Comparison of ENCODE assay signal across 10 mouse cellular contexts in the genomic region with DNA sequence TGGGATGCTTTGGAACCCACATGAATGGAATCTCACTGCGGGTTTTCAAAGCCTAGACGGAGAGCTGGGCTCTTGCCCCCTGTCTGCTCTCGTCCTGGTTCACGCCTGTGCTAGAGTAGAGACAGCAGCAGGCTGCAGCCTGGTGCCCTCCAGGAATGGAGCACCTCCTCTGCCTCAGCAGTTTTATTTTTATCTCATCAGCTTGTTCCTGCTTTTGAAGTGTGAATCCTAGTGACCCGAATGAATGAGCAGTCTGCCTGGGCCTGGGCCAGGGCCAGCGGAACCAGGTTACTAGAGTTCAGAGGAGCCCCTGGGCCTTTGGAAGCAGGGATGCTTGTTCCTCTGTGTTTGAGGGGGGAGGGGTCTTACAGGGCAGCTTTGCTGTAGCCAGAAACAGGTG. TPM values are rescaled to one million over a fixed set of nuclear protein-coding genes. Genes with fewer than 3 reads are reported as not detected.
A peak's percentile ranks its signal among the peaks of the same experiment; 100 is the strongest.
DNase-seq lines count a peak whose midpoint lies in the region; ATAC-seq and TF ChIP-seq lines count a peak whose summit lies in the region.
"Had no signal": no experiment of that assay in that cellular context is flagged by ENCODE, and none has a peak within 500 bp of the region (broad histone marks: within the 10 kb centered on the region; RNA-seq: fewer than 3 reads in every experiment).

No protein-coding gene starts in this region.

- no peak overlapping the region for H3K4me3 ChIP-seq in forebrain, postnatal 0 days (ENCODE audit: low read depth, low read length)
- no peak overlapping the region for H3K4me3 ChIP-seq in forebrain, embryonic 11.5 days (ENCODE audit: low read depth, low read length)
- H3K4me3 ChIP-seq in lung, postnatal 0 days (ENCODE audit: low read depth, low read length) = no peak overlapping the region
- no peak overlapping the region for H3K4me3 ChIP-seq in lung, adult 2 months (replicated peaks; ENCODE audit: extremely low read depth, low read depth, low read length)
- H3K4me3 ChIP-seq: embryonic facial prominence, embryonic 13.5 days; liver, embryonic 13.5 days had no signal

- H3K27me3 ChIP-seq in forebrain, postnatal 0 days (ENCODE audit: insufficient read depth, low read length) = no peaks in the 10 kb centered on the region
- no peaks in the 10 kb centered on the region for H3K27me3 ChIP-seq in forebrain, embryonic 11.5 days (ENCODE audit: control insufficient read depth, insufficient read depth, low read length)
- no peaks in the 10 kb centered on the region for H3K27me3 ChIP-seq in lung, postnatal 0 days (replicated peaks; ENCODE audit: insufficient read depth, low read length)
- H3K27me3 ChIP-seq: embryonic facial prominence, embryonic 13.5 days; liver, embryonic 13.5 days had no signal

- H3K4me2 ChIP-seq in forebrain, postnatal 0 days (ENCODE audit: low read depth) = no peak overlapping the region
- no peak overlapping the region for H3K4me2 ChIP-seq in forebrain, embryonic 11.5 days (ENCODE audit: low read depth, low read length, severe bottlenecking)
- H3K4me2 ChIP-seq in lung, postnatal 0 days (replicated peaks; ENCODE audit: low read depth, low read length) = no peak overlapping the region
- H3K4me2 ChIP-seq: embryonic facial prominence, embryonic 13.5 days; liver, embryonic 13.5 days had no signal

- TF ChIP-seq EP300 in lung, postnatal 0 days (IDR thresholded peaks at IDR 0.05) = no peak

- no peaks in the 10 kb centered on the region for H3K9me3 ChIP-seq in forebrain, postnatal 0 days (ENCODE audit: low read length)
- no peaks in the 10 kb centered on the region for H3K9me3 ChIP-seq in forebrain, embryonic 11.5 days (ENCODE audit: control insufficient read depth, low read length)
- no peaks in the 10 kb centered on the region for H3K9me3 ChIP-seq in lung, postnatal 0 days (ENCODE audit: low read length)
- H3K9me3 ChIP-seq: embryonic facial prominence, embryonic 13.5 days; liver, embryonic 13.5 days had no signal

- H3K9ac ChIP-seq in forebrain, postnatal 0 days = no peak overlapping the region
- H3K9ac ChIP-seq in forebrain, embryonic 11.5 days (ENCODE audit: low read length) = no peak overlapping the region
- H3K9ac ChIP-seq in lung, postnatal 0 days (replicated peaks; ENCODE audit: low read depth) = no peak overlapping the region
- H3K9ac ChIP-seq: embryonic facial prominence, embryonic 13.5 days; liver, embryonic 13.5 days had no signal

- no peaks in the 10 kb centered on the region for H3K36me3 ChIP-seq in forebrain, postnatal 0 days (ENCODE audit: insufficient read depth)
- H3K36me3 ChIP-seq in forebrain, embryonic 11.5 days (ENCODE audit: control insufficient read depth, insufficient read depth, low read length) = no peaks in the 10 kb centered on the region
- no peaks in the 10 kb centered on the region for H3K36me3 ChIP-seq in lung, postnatal 0 days (ENCODE audit: insufficient read depth, low read length)
- H3K36me3 ChIP-seq: embryonic facial prominence, embryonic 13.5 days; liver, embryonic 13.5 days had no signal

- no peak overlapping the region for H3K27ac ChIP-seq in forebrain, postnatal 0 days (ENCODE audit: low read depth, low read length)
- no peak overlapping the region for H3K27ac ChIP-seq in forebrain, embryonic 11.5 days (ENCODE audit: low read depth, low read length)
- H3K27ac ChIP-seq in lung, postnatal 0 days (ENCODE audit: low read length) = no peak overlapping the region
- H3K27ac ChIP-seq: embryonic facial prominence, embryonic 13.5 days; liver, embryonic 13.5 days had no signal

- no peak for DNase-seq in forebrain, postnatal 0 days
- DNase-seq in forebrain, embryonic 11.5 days (ENCODE audit: low spot score) = no peak
- DNase-seq in lung, postnatal 0 days (ENCODE audit: low spot score) = no peak
- DNase-seq in lung, adult 2 months = no peak
- peak; percentile 68 to 70 for DNase-seq in heart, adult 18-20 months
- peak; percentile 38 to 48 for DNase-seq in kidney, postnatal 36 days
- DNase-seq in thymus, postnatal 25 days = no peak
- no peak for DNase-seq in lung, postnatal 14 days
- DNase-seq: liver, embryonic 13.5 days had no signal

- no peak for TF ChIP-seq POLR2A in lung, adult 2 months (IDR thresholded peaks at IDR 0.05; ENCODE audit: borderline replicate concordance, extremely low read depth, low read depth, low read length)

- peaks cover 6% of the 10 kb centered on the region; the same call in 1 of the 2 replicates for H3K4me1 ChIP-seq in forebrain, postnatal 0 days (ENCODE audit: insufficient read depth)
- H3K4me1 ChIP-seq in forebrain, embryonic 11.5 days (replicated peaks; ENCODE audit: control insufficient read depth, insufficient read depth, low read length) = no peaks in the 10 kb centered on the region
- H3K4me1 ChIP-seq in lung, postnatal 0 days (ENCODE audit: insufficient read depth, low read depth, low read length) = no peaks in the 10 kb centered on the region
- no peaks in the 10 kb centered on the region for H3K4me1 ChIP-seq in lung, adult 2 months (ENCODE audit: control insufficient read depth, insufficient read depth, low read length)

- TF ChIP-seq CTCF in forebrain, postnatal 0 days (IDR thresholded peaks at IDR 0.05; ENCODE audit: low read depth) = no peak
- no peak for TF ChIP-seq CTCF in lung, postnatal 0 days (IDR thresholded peaks at IDR 0.05)
- no peak for TF ChIP-seq CTCF in lung, adult 2 months (IDR thresholded peaks at IDR 0.05; ENCODE audit: insufficient read depth, low read length)

- 41% methylated on average over 6 of the region's 6 CpGs for WGBS in forebrain, postnatal 0 days
- 67% methylated on average over 6 of the region's 6 CpGs for WGBS in forebrain, embryonic 11.5 days
- WGBS in lung, postnatal 0 days = 61% methylated on average over 6 of the region's 6 CpGs
- 62% methylated on average over 6 of the region's 6 CpGs for WGBS in lung, adult 2 months

- peak; percentile 38 for ATAC-seq in forebrain, postnatal 0 days
- ATAC-seq in forebrain, embryonic 11.5 days (replicated peaks; ENCODE audit: low FRiP score) = no peak
- 0 out of 2 replicates have a peak, but pooled peaks have one; percentile 12 for ATAC-seq in lung, postnatal 0 days

RNA-seq across cellular contexts. Expression of gene Eepd1, which starts 37.8 kb away (rescaled TPM):
- total RNA-seq in forebrain, postnatal 0 days (2014; rRNA removed) = 16.3 and 16.5 TPM in 2 replicates
- polyA plus RNA-seq in forebrain, postnatal 0 days (2015; fragmentation: Nextera tagmentation; extraction: Ambion mirVana) = 14.8 and 16.8 TPM in 2 replicates
- polyA plus RNA-seq in forebrain, embryonic 11.5 days (2014; fragmentation: Nextera tagmentation; extraction: Ambion mirVana) = 9.2 and 10.3 TPM in 2 replicates
- polyA plus RNA-seq in lung, postnatal 0 days (2015; fragmentation: Nextera tagmentation; extraction: Ambion mirVana) = 16.7 and 19.2 TPM in 2 replicates
- polyA plus RNA-seq in lung, adult 2 months (2012; rRNA removed) = 7.3 and 8.4 TPM in 2 replicates
- total RNA-seq in heart, adult 18-20 months (2021) = 10 to 100 TPM; 21.5 to 25.5 TPM

Comparison
In these comparisons a context has a peak if more than half of its experiments do, and no peak if none do; other contexts are left out.
1. DNase-seq: peak in heart, adult 18-20 months (2 of 2) and kidney, postnatal 36 days (2 of 2); none in forebrain, postnatal 0 days (single experiment), forebrain, embryonic 11.5 days (single experiment), lung, postnatal 0 days (single experiment), lung, adult 2 months (single experiment), thymus, postnatal 25 days (single experiment) and lung, postnatal 14 days (single experiment).